Mouse (Mus musculus) myocyte (in vitro differentiated cells): ENCODE measurements around the gene Sectm1b.

Source experiments
- E2F4 ChIP-seq: IDR thresholded peaks from one replicate; pipeline ENCODE4 v1.6.1; 2011; ENCODE audit warnings: mild to moderate bottlenecking, control low read depth, moderate library complexity; ENCODE audit not compliant: insufficient read depth
- MAX ChIP-seq: IDR thresholded peaks from one replicate; pipeline ENCODE4 v1.6.1; 2011; ENCODE audit warnings: low read depth, mild to moderate bottlenecking, control low read depth
- MYOD1 ChIP-seq, 3 experiments: IDR thresholded peaks; one replicate each; pipeline ENCODE4 v1.6.1; 2011; ENCODE audit warnings: control low read depth in 2 of 3, low read depth in 2 of 3, mild to moderate bottlenecking in 2 of 3, moderate library complexity in 1 of 3; ENCODE audit not compliant: insufficient read length in 2 of 3, control insufficient read depth in 1 of 3
- POLR2A ChIP-seq: IDR thresholded peaks from one replicate; pipeline ENCODE4 v1.6.1; 2011; ENCODE audit warnings: low read depth, mild to moderate bottlenecking, control low read depth, moderate library complexity; ENCODE audit not compliant: insufficient read length
- TCF12 ChIP-seq: IDR thresholded peaks from one replicate; pipeline ENCODE4 v1.6.1; 2011; ENCODE audit warnings: mild to moderate bottlenecking, control low read depth; ENCODE audit not compliant: poor library complexity, insufficient read depth, severe bottlenecking
- USF1 ChIP-seq: IDR thresholded peaks from one replicate; pipeline ENCODE4 v1.6.1; 2011; ENCODE audit warnings: low read depth, mild to moderate bottlenecking, control low read depth, moderate library complexity

DNA sequence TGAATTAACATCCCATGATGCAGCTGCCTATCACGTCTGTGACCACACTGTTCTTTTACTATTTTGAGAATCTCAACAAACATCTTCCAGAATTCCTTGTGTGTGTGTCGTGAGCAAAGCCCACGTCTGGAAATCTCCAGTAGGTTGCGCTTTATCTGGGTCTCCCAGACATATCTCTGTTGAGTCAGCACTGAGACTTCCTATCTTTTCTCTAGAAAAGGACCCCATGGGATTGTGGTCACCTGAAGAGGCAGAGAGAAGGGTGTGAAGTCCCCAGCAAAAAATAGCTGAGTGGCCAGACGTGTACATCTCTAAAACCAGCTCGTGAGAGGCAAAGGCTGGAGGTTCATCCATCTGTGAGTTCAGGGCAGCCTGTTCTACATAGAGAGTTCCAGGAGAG, 39.2 kb downstream of the Sectm1b start:
- no peak for TF ChIP-seq POLR2A
- TF ChIP-seq MAX = no peak
- no peak for TF ChIP-seq TCF12
- TF ChIP-seq E2F4 = no peak
- no peak for TF ChIP-seq USF1
- TF ChIP-seq MYOD1 (IDR thresholded peaks at IDR 0.05; ENCODE audit: control insufficient read depth in 1 of 3, insufficient read length in 2 of 3, low read depth in 2 of 3) = no peak
